11 mouse cellular contexts compared by ENCODE assay signal in the genomic region with DNA sequence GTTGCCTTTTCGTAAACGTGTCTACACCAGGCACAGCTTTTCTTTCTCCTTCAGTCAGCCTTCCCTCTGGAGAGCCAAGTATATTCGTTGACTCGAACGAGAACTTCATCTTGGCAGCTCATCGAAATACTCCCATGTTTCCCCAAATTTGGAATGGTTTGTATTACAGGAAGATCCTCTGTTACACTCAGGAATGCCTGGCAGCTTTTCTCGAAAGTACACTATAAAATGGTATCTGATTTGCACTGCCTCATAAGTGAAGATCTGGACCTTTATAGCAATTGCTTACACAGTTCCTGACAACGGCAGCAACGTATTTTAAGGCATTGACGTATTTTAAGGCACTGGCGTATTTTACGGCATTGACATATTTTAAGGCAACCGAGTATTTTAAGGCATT.
A peak's percentile ranks its signal among the peaks of the same experiment; 100 is the strongest.
DNase-seq lines count a peak whose midpoint lies in the region; ATAC-seq and TF ChIP-seq lines count a peak whose summit lies in the region.
"Had no signal": no experiment of that assay in that cellular context is flagged by ENCODE, and none has a peak within 500 bp of the region (broad histone marks: within the 10 kb centered on the region; RNA-seq: fewer than 3 reads in every experiment).

No protein-coding gene starts in this region.

- H3K4me1 ChIP-seq in heart, adult 2 months (ENCODE audit: control insufficient read depth, insufficient read depth, low read length) = peaks cover 2% of the 10 kb centered on the region; the same call in 1 of the 2 replicates
- H3K4me1 ChIP-seq in lung, embryonic 15.5 days = 0 out of 2 replicates have a peak, but pooled peaks cover 13% of the 10 kb centered on the region
- no peaks in the 10 kb centered on the region; the same call in 1 of the 2 replicates for H3K4me1 ChIP-seq in lung, adult 2 months (ENCODE audit: control insufficient read depth, insufficient read depth, low read length)
- no peaks in the 10 kb centered on the region for H3K4me1 ChIP-seq in stomach, postnatal 0 days (replicated peaks; ENCODE audit: control insufficient read depth, insufficient read depth)
- H3K4me1 ChIP-seq: liver, embryonic 13.5 days had no signal

- no peak overlapping the region; the same call in 1 of the 2 replicates for H3K4me3 ChIP-seq in heart, adult 2 months
- peak overlapping the region; percentile 5; the same call in 1 of the 2 replicates for H3K4me3 ChIP-seq in lung, embryonic 15.5 days
- no peak overlapping the region for H3K4me3 ChIP-seq in lung, adult 2 months (replicated peaks; ENCODE audit: extremely low read depth, low read depth, low read length)
- no peak overlapping the region for H3K4me3 ChIP-seq in stomach, postnatal 0 days (ENCODE audit: low read depth, low read length)
- H3K4me3 ChIP-seq: liver, embryonic 13.5 days had no signal

- no peak for TF ChIP-seq POLR2A in heart, adult 2 months (IDR thresholded peaks at IDR 0.05; ENCODE audit: insufficient read depth, low read depth, low read length)
- no peak for TF ChIP-seq POLR2A in lung, adult 2 months (IDR thresholded peaks at IDR 0.05; ENCODE audit: borderline replicate concordance, extremely low read depth, low read depth, low read length)

- 35% methylated on average over 13 of the region's 13 CpGs for WGBS in heart, adult 2 months
- 29% methylated on average over 13 of the region's 13 CpGs for WGBS in lung, embryonic 15.5 days
- WGBS in lung, adult 2 months = 33% methylated on average over 13 of the region's 13 CpGs
- WGBS in stomach, postnatal 0 days = 19% methylated on average over 13 of the region's 13 CpGs

- H3K9ac ChIP-seq in heart, adult 2 months (ENCODE audit: low read depth, low read length) = no peak overlapping the region
- no peak overlapping the region for H3K9ac ChIP-seq in lung, embryonic 15.5 days
- no peak overlapping the region for H3K9ac ChIP-seq in stomach, postnatal 0 days (ENCODE audit: low read length)
- H3K9ac ChIP-seq: liver, embryonic 13.5 days had no signal

- peak; percentile 39; the same call in 1 of the 2 replicates for ATAC-seq in lung, embryonic 15.5 days (ENCODE audit: borderline replicate concordance, extremely low read depth, low FRiP score, low TSS enrichment)
- peak; percentile 45; the same call in 1 of the 2 replicates for ATAC-seq in stomach, postnatal 0 days (ENCODE audit: low FRiP score, low TSS enrichment)

- intact Hi-C loops in heart, adult 2 months (cut with DNase I) = no loop called here
- intact Hi-C loops in heart, postnatal 10 days (cut with DNase I) = loop anchor here (5.0 kb wide), 1 partner anchor 65 kb away; no protein-coding TSS in a partner anchor

- H3K36me3 ChIP-seq in heart, adult 2 months (ENCODE audit: control insufficient read depth, insufficient read depth, low read length) = no peaks in the 10 kb centered on the region
- no peaks in the 10 kb centered on the region for H3K36me3 ChIP-seq in lung, embryonic 15.5 days
- no peaks in the 10 kb centered on the region for H3K36me3 ChIP-seq in stomach, postnatal 0 days (ENCODE audit: control insufficient read depth, insufficient read depth, low read length)
- H3K36me3 ChIP-seq: liver, embryonic 13.5 days had no signal

- peak overlapping the region; percentile 39 for H3K4me2 ChIP-seq in lung, embryonic 15.5 days
- H3K4me2 ChIP-seq in stomach, postnatal 0 days (replicated peaks; ENCODE audit: low read depth) = peak overlapping the region; percentile 25
- H3K4me2 ChIP-seq: liver, embryonic 13.5 days had no signal

- no peaks in the 10 kb centered on the region for H3K9me3 ChIP-seq in lung, embryonic 15.5 days
- H3K9me3 ChIP-seq in stomach, postnatal 0 days (ENCODE audit: control insufficient read depth, low read length) = no peaks in the 10 kb centered on the region
- H3K9me3 ChIP-seq: liver, embryonic 13.5 days had no signal

- H3K27ac ChIP-seq in heart, adult 2 months = no peak overlapping the region; the same call in 1 of the 2 replicates
- H3K27ac ChIP-seq in lung, embryonic 15.5 days = peak overlapping the region; percentile 49
- peak overlapping the region; percentile 65 for H3K27ac ChIP-seq in stomach, postnatal 0 days (replicated peaks)
- H3K27ac ChIP-seq: liver, embryonic 13.5 days had no signal

- H3K79me2 ChIP-seq in heart, adult 2 months (replicated peaks; ENCODE audit: control insufficient read depth, insufficient read depth, low read length) = no peaks in the 10 kb centered on the region

- no peak for TF ChIP-seq EP300 in heart, adult 2 months (IDR thresholded peaks at IDR 0.05; ENCODE audit: insufficient read depth, low read depth, low read length)
- TF ChIP-seq EP300 in stomach, postnatal 0 days (optimal IDR thresholded peaks at IDR 0.05) = no peak

- no peak for TF ChIP-seq CTCF in heart, adult 2 months (IDR thresholded peaks at IDR 0.05)
- no peak for TF ChIP-seq CTCF in lung, adult 2 months (IDR thresholded peaks at IDR 0.05; ENCODE audit: insufficient read depth, low read length)
- no peak for TF ChIP-seq CTCF in stomach, postnatal 0 days (IDR thresholded peaks at IDR 0.05; ENCODE audit: low read depth)

- H3K27me3 ChIP-seq in heart, adult 2 months (ENCODE audit: control insufficient read depth, insufficient read depth, low read length) = no peaks in the 10 kb centered on the region
- H3K27me3 ChIP-seq in lung, embryonic 15.5 days = no peaks in the 10 kb centered on the region
- H3K27me3 ChIP-seq in stomach, postnatal 0 days (ENCODE audit: control insufficient read depth, insufficient read depth, low read length) = no peaks in the 10 kb centered on the region
- H3K27me3 ChIP-seq: liver, embryonic 13.5 days had no signal

- DNase-seq in heart, adult 8-10 months (ENCODE audit: low spot score) = peak; percentile 48
- DNase-seq in heart, adult 2 months = no peak
- no peak for DNase-seq in lung, adult 2 months
- peak; percentile 34 to 39 for DNase-seq in heart, postnatal 10 days
- DNase-seq in stomach, postnatal 0 days (ENCODE audit: low spot score) = no peak
- no peak for DNase-seq in layer of hippocampus, adult 11-12 months (ENCODE audit: low spot score)
- no peak for DNase-seq in layer of hippocampus, postnatal 10 days (ENCODE audit: low spot score in 2 of 2)
- DNase-seq: cerebellum, postnatal 25 days; kidney, postnatal 14 days; liver, embryonic 13.5 days had no signal

Comparison
In these comparisons a context has a peak if more than half of its experiments do, and no peak if none do; other contexts are left out.
1. DNase-seq: peak in heart, adult 8-10 months (single experiment) and heart, postnatal 10 days (2 of 2); none in heart, adult 2 months (0 of 2), lung, adult 2 months (single experiment), stomach, postnatal 0 days (single experiment), layer of hippocampus, adult 11-12 months (single experiment) and layer of hippocampus, postnatal 10 days (0 of 2).